20 mouse cellular contexts compared by ENCODE assay signal in genomic region chr16:50449086-50449485, GRCm38 (mm10). TPM values are rescaled to one million over a fixed set of nuclear protein-coding genes. Genes with fewer than 3 reads are reported as not detected.
A peak's percentile ranks its signal among the peaks of the same experiment; 100 is the strongest.
DNase-seq lines count a peak whose midpoint lies in the region; ATAC-seq and TF ChIP-seq lines count a peak whose summit lies in the region.
"Had no signal": no experiment of that assay in that cellular context is flagged by ENCODE, and none has a peak within 500 bp of the region (broad histone marks: within the 10 kb centered on the region; RNA-seq: fewer than 3 reads in every experiment).

No protein-coding gene starts in this region.

- H3K36me3 ChIP-seq in G1E (replicated peaks): no peaks in the 10 kb centered on the region
- no peaks in the 10 kb centered on the region for H3K36me3 ChIP-seq in heart, embryonic 12.5 days
- no peaks in the 10 kb centered on the region for H3K36me3 ChIP-seq in stomach, postnatal 0 days (ENCODE audit: control insufficient read depth, insufficient read depth, low read length)
- H3K36me3 ChIP-seq: embryonic facial prominence, embryonic 10.5 days; heart, embryonic 13.5 days; hindbrain, embryonic 12.5 days had no signal

- no peak overlapping the region for H3K4me3 ChIP-seq in G1E (ENCODE audit: low read depth, low read length)
- H3K4me3 ChIP-seq in heart, embryonic 12.5 days: no peak overlapping the region
- no peak overlapping the region for H3K4me3 ChIP-seq in stomach, postnatal 0 days (ENCODE audit: low read depth, low read length)
- H3K4me3 ChIP-seq: embryonic facial prominence, embryonic 10.5 days; forebrain, embryonic 13.5 days; heart, embryonic 13.5 days; hindbrain, embryonic 12.5 days had no signal

- ATAC-seq in G1E (ENCODE audit: extremely low read depth, insufficient number of reproducible peaks, low FRiP score, poor library complexity, severe bottlenecking): 0 out of 2 replicates have a peak, but pooled peaks have one; percentile 31
- ATAC-seq in common myeloid progenitor, adult 5-6 weeks (replicated peaks; ENCODE audit: low read depth, poor library complexity, severe bottlenecking): peak; percentile 89
- ATAC-seq in megakaryocyte progenitor cell, adult 5-6 weeks (replicated peaks; ENCODE audit: poor library complexity): peak; percentile 90
- ATAC-seq in heart, embryonic 12.5 days (ENCODE audit: insufficient number of reproducible peaks, low FRiP score): no peak
- ATAC-seq in stomach, postnatal 0 days (ENCODE audit: low FRiP score, low TSS enrichment): no peak
- ATAC-seq: forebrain, embryonic 13.5 days; hindbrain, embryonic 16.5 days; inflammation-experienced regulatory T-cells, adult 6 months; intestine, postnatal 0 days had no signal

- H3K9me3 ChIP-seq in G1E (replicated peaks): no peaks in the 10 kb centered on the region
- no peaks in the 10 kb centered on the region for H3K9me3 ChIP-seq in heart, embryonic 12.5 days (replicated peaks)
- no peaks in the 10 kb centered on the region for H3K9me3 ChIP-seq in stomach, postnatal 0 days (ENCODE audit: control insufficient read depth, low read length)
- H3K9me3 ChIP-seq: embryonic facial prominence, embryonic 10.5 days; forebrain, embryonic 13.5 days; heart, embryonic 13.5 days; hindbrain, embryonic 12.5 days had no signal

- WGBS in heart, embryonic 12.5 days: 78% methylated on average over 9 of the region's 9 CpGs
- 79% methylated on average over 9 of the region's 9 CpGs for WGBS in stomach, postnatal 0 days

- no peak for TF ChIP-seq EP300 in stomach, postnatal 0 days (optimal IDR thresholded peaks at IDR 0.05)

- H3K4me2 ChIP-seq in heart, embryonic 12.5 days: no peak overlapping the region
- no peak overlapping the region for H3K4me2 ChIP-seq in stomach, postnatal 0 days (replicated peaks; ENCODE audit: low read depth)
- H3K4me2 ChIP-seq: forebrain, embryonic 13.5 days; heart, embryonic 13.5 days; hindbrain, embryonic 12.5 days had no signal

- peak; percentile 54 for DNase-seq in 416B (ENCODE audit: low read depth)
- DNase-seq in G1E (ENCODE audit: low spot score): no peak
- no peak for DNase-seq in spleen, postnatal 14 days (ENCODE audit: low spot score in 2 of 2)
- no peak for DNase-seq in stomach, postnatal 0 days (ENCODE audit: low spot score)
- DNase-seq: adrenal gland, postnatal 10 days; cerebellum, adult 11-12 months; cerebellum, adult 9-10 months; cerebellum, postnatal 25 days; gastrocnemius, postnatal 10 days; heart, postnatal 36 days had no signal

- no peak overlapping the region for H3K9ac ChIP-seq in heart, embryonic 12.5 days
- no peak overlapping the region for H3K9ac ChIP-seq in stomach, postnatal 0 days (ENCODE audit: low read length)
- H3K9ac ChIP-seq: forebrain, embryonic 13.5 days; heart, embryonic 13.5 days; hindbrain, embryonic 12.5 days had no signal

- no peak for TF ChIP-seq CTCF in G1E (IDR thresholded peaks at IDR 0.05; ENCODE audit: low read depth, low read length)
- no peak for TF ChIP-seq CTCF in stomach, postnatal 0 days (IDR thresholded peaks at IDR 0.05; ENCODE audit: low read depth)

- no peak overlapping the region for H3K27ac ChIP-seq in heart, embryonic 12.5 days (ENCODE audit: poor library complexity, severe bottlenecking)
- no peak overlapping the region for H3K27ac ChIP-seq in stomach, postnatal 0 days (replicated peaks)
- H3K27ac ChIP-seq: embryonic facial prominence, embryonic 10.5 days; forebrain, embryonic 13.5 days; heart, embryonic 13.5 days; hindbrain, embryonic 12.5 days had no signal

- H3K4me1 ChIP-seq in G1E (ENCODE audit: insufficient read depth, low read depth, low read length): peaks cover 9% of the 10 kb centered on the region
- no peaks in the 10 kb centered on the region for H3K4me1 ChIP-seq in heart, embryonic 12.5 days (replicated peaks)
- H3K4me1 ChIP-seq in stomach, postnatal 0 days (replicated peaks; ENCODE audit: control insufficient read depth, insufficient read depth): no peaks in the 10 kb centered on the region
- H3K4me1 ChIP-seq: embryonic facial prominence, embryonic 10.5 days; forebrain, embryonic 13.5 days; heart, embryonic 13.5 days; hindbrain, embryonic 12.5 days had no signal

- H3K27me3 ChIP-seq in G1E (ENCODE audit: insufficient read depth, low read length): peaks cover 9% of the 10 kb centered on the region; the same call in 1 of the 2 replicates
- no peaks in the 10 kb centered on the region for H3K27me3 ChIP-seq in heart, embryonic 12.5 days (replicated peaks)
- no peaks in the 10 kb centered on the region for H3K27me3 ChIP-seq in stomach, postnatal 0 days (ENCODE audit: control insufficient read depth, insufficient read depth, low read length)
- H3K27me3 ChIP-seq: forebrain, embryonic 13.5 days; heart, embryonic 13.5 days; hindbrain, embryonic 12.5 days had no signal

RNA-seq across cellular contexts. Expression of gene Bbx, which starts 16.9 kb away (rescaled TPM):
- total RNA-seq in G1E (2014; fragmentation: Nextera tagmentation) (112 and 113 TPM in 2 replicates), G1E (2017) (39.7 and 43.7 TPM in 2 replicates)
- 2.9 and 3.7 TPM in 2 replicates for polyA plus RNA-seq in G1E (2012)
- total RNA-seq in common myeloid progenitor, adult 5-6 weeks (2017): 42.9 and 43.7 TPM in 2 replicates
- total RNA-seq in megakaryocyte progenitor cell, adult 5-6 weeks (2015): 22.9 and 27.6 TPM in 2 replicates
- 20.9 and 33.1 TPM in 2 replicates for total RNA-seq in megakaryocyte progenitor cell, adult 5-6 weeks (2017)
- polyA plus RNA-seq in heart, embryonic 12.5 days (2016; fragmentation: Nextera tagmentation; extraction: Ambion mirVana): 37.7 and 39.5 TPM in 2 replicates
- polyA plus RNA-seq in stomach, postnatal 0 days (2015; fragmentation: Nextera tagmentation; extraction: Ambion mirVana): 17.9 TPM in 2 replicates

Comparison
In these comparisons a context has a peak if more than half of its experiments do, and no peak if none do; other contexts are left out.
1. ATAC-seq: peak in G1E (single experiment), common myeloid progenitor, adult 5-6 weeks (single experiment) and megakaryocyte progenitor cell, adult 5-6 weeks (single experiment); none in heart, embryonic 12.5 days (single experiment) and stomach, postnatal 0 days (single experiment).